Mouse (Mus musculus) lung, postnatal 0 days (tissue): ENCODE measurements at regions not wholly inside any gene's neighbourhood (a gene's known extent, or its start where the extent isn't known, plus 50 kb on each side); places are given as distances from the start of the nearest gene placed in this dataset.

Source experiments
- ATAC-seq: fragments of 200-750 bp; cut with Nextera tagmentation; 2 replicates; pipeline ENCODE4 v1.8.0; 2017; ENCODE audit warnings: moderate library complexity
- DNase-seq: peaks from one replicate; pipeline ENCODE4 v3.0.0-alpha.2; 2016; ENCODE audit warnings: low spot score
- H3K27ac ChIP-seq: fragments of 300-500 bp; sonication (generic); 2 replicates; pipeline ENCODE4 v1.5.1; 2014; ENCODE audit warnings: antibody characterized with exemption, mild to moderate bottlenecking, low read length, mixed read lengths
- H3K27me3 ChIP-seq: fragments of 300-500 bp; sonication (generic); replicated peaks from 2 replicates; pipeline ENCODE4 v1.6.1; 2014; ENCODE audit warnings: low read length, mixed read lengths; ENCODE audit not compliant: insufficient read depth
- H3K36me3 ChIP-seq: fragments of 300-500 bp; sonication (generic); 2 replicates; pipeline ENCODE4 v1.6.1; 2014; ENCODE audit warnings: low read length, mixed read lengths; ENCODE audit not compliant: insufficient read depth
- H3K4me1 ChIP-seq: fragments of 300-500 bp; sonication (generic); 2 replicates; pipeline ENCODE4 v1.6.1; 2014; ENCODE audit warnings: antibody characterized with exemption, low read depth, low read length, mixed read lengths; ENCODE audit not compliant: insufficient read depth
- H3K4me2 ChIP-seq: fragments of 300-500 bp; sonication (generic); replicated peaks from 2 replicates; pipeline ENCODE4 v1.6.1; 2014; ENCODE audit warnings: low read depth, mild to moderate bottlenecking, low read length, moderate library complexity, mixed read lengths
- H3K4me3 ChIP-seq: fragments of 300-500 bp; sonication (generic); 2 replicates; pipeline ENCODE4 v1.5.1; 2014; ENCODE audit warnings: low read depth, low read length
- H3K9ac ChIP-seq: fragments of 300-500 bp; sonication (generic); replicated peaks from 2 replicates; pipeline ENCODE4 v1.6.1; 2014; ENCODE audit warnings: low read depth, mild to moderate bottlenecking
- H3K9me3 ChIP-seq: fragments of 300-500 bp; sonication (generic); 2 replicates; pipeline ENCODE4 v1.6.1; 2016; ENCODE audit warnings: low read length, mixed read lengths
- CTCF ChIP-seq: IDR thresholded peaks from 2 replicates; pipeline ENCODE4 v1.5.1; 2016; ENCODE audit warnings: antibody characterized with exemption, mild to moderate bottlenecking
- EP300 ChIP-seq: IDR thresholded peaks from 2 replicates; pipeline ENCODE4 v1.6.1; 2016; ENCODE audit warnings: antibody characterized with exemption, mild to moderate bottlenecking, control low read depth
- WGBS: fragments of 180-500 bp; shearing (Covaris S2); extraction: QIAGEN DNeasy Blood & Tissue Kit; methylation state at CpG from one replicate; pipeline ENCODE4 v1.1.7; 2014; 5-methylcytosine and 5-hydroxymethylcytosine counted together

DNA sequence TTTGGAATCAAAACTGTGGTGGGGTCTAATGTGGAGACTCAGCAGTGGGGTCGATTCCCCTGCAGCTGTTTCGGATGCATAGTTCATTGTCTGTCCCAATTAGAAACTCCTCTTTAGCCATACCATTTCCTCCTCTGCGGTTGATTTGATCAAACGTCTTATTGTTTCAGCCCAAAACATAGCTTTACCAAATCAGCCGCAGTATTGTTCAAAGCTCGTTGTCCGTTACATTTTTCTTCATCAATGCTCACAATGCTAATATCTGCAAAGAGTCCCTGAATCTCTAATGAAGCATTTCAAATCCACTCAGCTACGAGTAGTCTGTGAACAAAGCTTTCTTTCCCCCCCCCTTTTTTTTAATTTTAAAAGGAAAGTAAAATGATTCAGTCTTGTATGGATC lies 816.0 kb downstream of the Slc4a3 start:
- Histone ChIP-seq H3K27ac (no peak overlapping the region), H3K27me3 (no peaks in the 10 kb centered on the region), H3K9ac (no peak overlapping the region), H3K4me2 (no peak overlapping the region), H3K9me3 (no peaks in the 10 kb centered on the region), H3K36me3 (no peaks in the 10 kb centered on the region), H3K4me3 (no peak overlapping the region), H3K4me1 (no peaks in the 10 kb centered on the region)
- DNase-seq (no peak), ATAC-seq (no peak)
- 84% methylated on average over 8 of the region's 8 CpGs for WGBS
- TF ChIP-seq EP300: no peak

DNA sequence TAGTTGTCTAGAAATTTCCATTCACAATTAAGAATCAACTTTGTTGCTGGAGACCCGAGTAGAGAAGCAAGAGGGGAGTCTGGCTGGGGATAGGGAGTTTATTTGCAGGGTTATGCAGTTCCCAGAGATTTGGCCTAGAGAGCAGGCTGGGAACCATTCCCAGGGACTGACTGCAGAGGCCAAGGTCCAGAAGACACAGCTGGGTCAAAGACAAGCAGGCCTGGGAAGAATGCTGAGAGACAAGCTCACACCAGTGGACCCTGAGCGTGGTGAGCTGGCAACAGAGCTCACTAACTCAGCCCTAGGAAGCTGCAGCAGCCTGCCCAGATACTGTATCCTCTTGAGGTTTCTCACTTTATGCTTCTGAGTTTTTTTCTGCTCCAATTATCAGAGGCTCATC lies 827.9 kb downstream of the Slc4a3 start:
- no peaks in the 10 kb centered on the region for H3K36me3 ChIP-seq
- 46% methylated on average over 2 of the region's 2 CpGs for WGBS
- H3K9ac ChIP-seq: no peak overlapping the region
- no peak for DNase-seq
- H3K27ac ChIP-seq: no peak overlapping the region
- no peaks in the 10 kb centered on the region for H3K4me1 ChIP-seq
- no peaks in the 10 kb centered on the region for H3K9me3 ChIP-seq
- H3K4me2 ChIP-seq: no peak overlapping the region
- H3K4me3 ChIP-seq: no peak overlapping the region
- no peak for TF ChIP-seq EP300
- TF ChIP-seq CTCF: no peak
- ATAC-seq: no peak
- H3K27me3 ChIP-seq: no peaks in the 10 kb centered on the region

DNA sequence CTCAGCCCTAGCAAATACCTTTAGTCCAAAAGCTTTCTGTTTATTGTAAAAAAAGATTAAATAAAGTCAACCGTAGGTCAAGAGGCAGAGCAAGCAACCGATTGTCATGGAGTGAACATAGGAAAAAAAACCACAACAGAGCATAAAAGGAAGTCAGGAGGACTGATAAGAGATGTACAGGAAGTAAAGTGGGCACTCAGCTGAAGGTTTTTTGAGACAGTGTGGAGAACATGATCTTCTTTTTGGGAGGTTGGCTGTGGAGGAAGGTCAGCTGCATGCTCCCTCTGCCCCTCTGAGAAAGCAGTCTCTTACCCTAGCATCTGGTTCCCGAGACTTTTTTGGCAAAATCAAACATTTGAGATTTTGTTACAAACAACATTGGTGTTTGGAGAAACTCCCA lies 832.1 kb downstream of the Slc4a3 start:
- Histone ChIP-seq H3K27me3 (no peaks in the 10 kb centered on the region), H3K4me1 (no peaks in the 10 kb centered on the region), H3K9me3 (no peaks in the 10 kb centered on the region), H3K4me2 (no peak overlapping the region), H3K27ac (no peak overlapping the region), H3K9ac (no peak overlapping the region), H3K36me3 (no peaks in the 10 kb centered on the region), H3K4me3 (no peak overlapping the region)
- ATAC-seq: no peak
- DNase-seq: no peak
- TF ChIP-seq CTCF (no peak), EP300 (no peak)
- 31% methylated on average over 3 of the region's 3 CpGs for WGBS

DNA sequence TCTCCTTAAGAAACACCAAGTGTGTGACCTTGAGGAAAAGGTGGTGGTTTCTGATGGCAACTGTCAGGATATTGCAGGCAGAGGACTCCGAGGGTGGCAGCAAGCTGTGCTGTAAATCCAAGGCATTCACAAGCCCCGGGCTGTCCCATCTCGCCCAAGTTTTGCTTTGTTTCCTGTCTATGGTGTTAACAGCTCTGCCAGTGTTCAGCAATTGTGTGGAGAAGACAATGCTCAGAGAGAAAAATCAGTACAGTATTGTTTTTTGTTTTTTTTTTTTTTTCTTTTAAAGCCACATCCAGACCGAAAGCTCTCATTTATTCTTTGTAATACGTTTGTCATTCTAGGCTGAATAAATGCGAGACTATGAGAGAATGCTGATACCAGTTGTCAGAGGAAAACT lies 846.5 kb downstream of the Slc4a3 start:
- 60% methylated on average over 6 of the region's 6 CpGs for WGBS
- ATAC-seq: no peak
- TF ChIP-seq EP300 (no peak), CTCF (no peak)

DNA sequence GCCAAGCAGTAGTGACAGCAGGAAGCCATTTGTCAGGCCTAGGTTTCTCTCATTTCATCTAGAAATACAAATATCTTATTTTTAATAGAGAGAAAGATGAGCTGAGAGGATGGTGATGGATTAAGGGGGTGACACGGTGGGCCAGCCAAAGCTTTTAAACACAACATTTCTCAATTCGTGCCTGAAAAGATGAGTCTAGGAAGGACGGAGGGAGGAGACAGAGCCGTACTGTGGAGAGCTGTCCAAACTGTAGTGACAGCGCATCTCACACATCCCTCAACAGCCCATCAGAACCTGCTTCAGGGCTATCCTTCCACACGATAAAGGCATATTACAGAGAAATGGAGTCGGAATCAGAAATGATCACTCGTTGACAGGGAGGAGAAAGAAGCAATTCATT lies 848.0 kb downstream of the Slc4a3 start:
- Histone ChIP-seq H3K27ac (no peak overlapping the region), H3K36me3 (no peaks in the 10 kb centered on the region), H3K4me1 (no peaks in the 10 kb centered on the region), H3K4me2 (no peak overlapping the region), H3K9ac (no peak overlapping the region), H3K27me3 (no peaks in the 10 kb centered on the region), H3K4me3 (no peak overlapping the region), H3K9me3 (no peaks in the 10 kb centered on the region)
- WGBS: 50% methylated on average over 8 of the region's 8 CpGs
- DNase-seq (peak; percentile 21), ATAC-seq (no peak)
- TF ChIP-seq CTCF (no peak), EP300 (no peak)

More for the DNA sequence above, 846.5 kb downstream of the Slc4a3 start:
- no peaks in the 10 kb centered on the region for H3K36me3 ChIP-seq
- DNase-seq: no peak
- H3K9ac ChIP-seq: no peak overlapping the region
- H3K27me3 ChIP-seq: no peaks in the 10 kb centered on the region
- H3K4me2 ChIP-seq: no peak overlapping the region
- no peaks in the 10 kb centered on the region for H3K4me1 ChIP-seq
- H3K27ac ChIP-seq: no peak overlapping the region
- no peaks in the 10 kb centered on the region for H3K9me3 ChIP-seq
- H3K4me3 ChIP-seq: no peak overlapping the region

DNA sequence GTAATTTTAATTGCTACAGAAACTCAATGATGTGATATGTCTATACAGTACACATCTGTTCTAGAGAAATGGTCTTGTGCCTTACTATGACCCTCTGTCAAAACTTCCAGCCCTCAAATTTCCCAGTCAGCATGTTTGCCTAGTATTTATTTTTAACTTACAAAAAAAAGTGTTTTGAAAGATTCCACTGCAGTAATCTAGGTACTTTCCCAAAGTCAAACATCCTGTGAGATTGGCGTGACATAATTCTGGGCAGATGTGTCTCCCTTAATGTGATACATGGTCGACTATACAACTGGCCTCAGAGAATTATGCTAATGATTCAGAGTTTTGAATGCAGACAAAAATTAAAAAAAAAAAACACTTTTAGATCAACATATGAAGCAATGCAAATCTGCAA lies 856.8 kb downstream of the Slc4a3 start:
- no peak for DNase-seq
- TF ChIP-seq EP300 (no peak), CTCF (no peak)
- Histone ChIP-seq H3K9ac (no peak overlapping the region), H3K4me1 (no peaks in the 10 kb centered on the region), H3K4me2 (no peak overlapping the region), H3K27ac (no peak overlapping the region), H3K27me3 (no peaks in the 10 kb centered on the region), H3K9me3 (no peaks in the 10 kb centered on the region), H3K36me3 (no peaks in the 10 kb centered on the region), H3K4me3 (no peak overlapping the region)
- no peak for ATAC-seq
- 52% methylated on average over 2 of the region's 2 CpGs for WGBS

DNA sequence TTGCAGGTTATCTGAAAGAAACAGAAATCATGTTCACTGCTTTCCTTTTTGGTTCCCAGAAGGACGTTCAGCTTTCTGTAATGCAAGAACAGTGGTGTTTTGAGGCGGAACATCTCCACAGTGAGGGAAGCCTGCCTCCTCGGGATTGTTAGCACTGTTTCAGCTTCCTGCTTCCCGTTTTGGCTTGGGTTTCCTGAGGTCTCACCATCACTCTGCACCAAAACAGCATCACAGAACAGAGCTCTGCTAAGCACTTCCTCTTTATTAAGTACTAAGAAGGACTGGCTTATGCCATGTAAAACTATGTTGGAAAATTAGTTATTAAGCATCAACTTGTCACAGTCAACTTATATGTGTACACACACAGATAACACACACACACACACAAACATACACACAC lies 857.9 kb downstream of the Slc4a3 start:
- H3K4me1 ChIP-seq: no peaks in the 10 kb centered on the region
- H3K36me3 ChIP-seq: no peaks in the 10 kb centered on the region
- ATAC-seq (no peak), DNase-seq (no peak)
- no peak overlapping the region for H3K4me3 ChIP-seq
- no peaks in the 10 kb centered on the region for H3K27me3 ChIP-seq
- no peak for TF ChIP-seq EP300
- TF ChIP-seq CTCF: no peak
- no peak overlapping the region for H3K9ac ChIP-seq
- no peak overlapping the region for H3K27ac ChIP-seq
- no peaks in the 10 kb centered on the region for H3K9me3 ChIP-seq
- 62% methylated on average over 4 of the region's 4 CpGs for WGBS
- H3K4me2 ChIP-seq: no peak overlapping the region
